Mouse (Mus musculus) heart, postnatal 4 days (tissue): ENCODE data around the gene Cox19. TPM values are rescaled to one million over a fixed set of nuclear protein-coding genes. Genes with fewer than 3 reads are reported as not detected.
A peak's percentile ranks its signal among the peaks of the same experiment; 100 is the strongest.

Experiments
- DNase-seq: peaks from one replicate; pipeline ENCODE4 v3.0.0; 2021
- total RNA-seq, 2 experiments: library from RNA; stranded (reverse); gene quantifications; 2 replicates each; pipeline ENCODE4 v1.2.3; 2021

Cox19 gene
- total RNA-seq, 2 experiments from 2014 or later, result 76.9 to 79.3 TPM

DNA sequence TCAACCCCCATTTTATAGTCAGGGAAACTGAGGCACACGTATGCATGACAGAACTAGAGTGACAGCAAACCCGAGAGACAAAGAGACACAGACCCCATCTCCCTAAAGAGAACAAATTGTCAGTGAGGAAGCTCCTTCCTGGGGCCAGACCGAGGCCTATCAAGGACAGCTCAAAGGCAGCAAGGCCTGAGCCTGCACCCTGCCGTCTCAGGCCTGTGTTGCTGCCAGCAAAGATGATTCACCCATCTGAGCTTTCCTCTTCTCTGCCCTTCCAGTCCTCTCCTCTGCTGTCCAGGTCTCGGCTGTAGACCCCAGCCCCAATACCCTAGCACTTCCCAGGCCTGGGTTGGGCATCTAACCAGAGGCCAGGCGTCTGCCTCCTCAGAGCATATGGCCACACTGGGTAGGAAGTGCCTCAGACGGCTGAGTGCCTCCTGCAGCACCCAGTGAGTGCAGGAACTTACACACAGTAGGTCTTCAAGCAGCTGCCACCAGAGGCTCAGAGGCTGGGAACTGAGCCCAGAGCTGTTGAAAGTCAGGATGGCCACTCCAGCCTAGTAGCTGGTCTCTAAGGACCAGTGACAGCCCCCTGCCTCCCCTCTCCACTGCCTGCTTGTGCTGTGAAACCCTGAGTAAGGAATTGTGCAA, 24.1 kb downstream of the Cox19 start:
- no peak for DNase-seq

- no peak for DNase-seq
Measured at GRCm38 (mm10) chr5:139326111-139326696, 25.0 kb downstream of the Cox19 start.

- DNase-seq, result peak; percentile 65
Measured at GRCm38 (mm10) chr5:139325395-139325966, 25.7 kb downstream of the Cox19 start, which contains the start of gene Adap1. Gene Adap1, minus strand, starts transcription at chr5:139325622.

DNA sequence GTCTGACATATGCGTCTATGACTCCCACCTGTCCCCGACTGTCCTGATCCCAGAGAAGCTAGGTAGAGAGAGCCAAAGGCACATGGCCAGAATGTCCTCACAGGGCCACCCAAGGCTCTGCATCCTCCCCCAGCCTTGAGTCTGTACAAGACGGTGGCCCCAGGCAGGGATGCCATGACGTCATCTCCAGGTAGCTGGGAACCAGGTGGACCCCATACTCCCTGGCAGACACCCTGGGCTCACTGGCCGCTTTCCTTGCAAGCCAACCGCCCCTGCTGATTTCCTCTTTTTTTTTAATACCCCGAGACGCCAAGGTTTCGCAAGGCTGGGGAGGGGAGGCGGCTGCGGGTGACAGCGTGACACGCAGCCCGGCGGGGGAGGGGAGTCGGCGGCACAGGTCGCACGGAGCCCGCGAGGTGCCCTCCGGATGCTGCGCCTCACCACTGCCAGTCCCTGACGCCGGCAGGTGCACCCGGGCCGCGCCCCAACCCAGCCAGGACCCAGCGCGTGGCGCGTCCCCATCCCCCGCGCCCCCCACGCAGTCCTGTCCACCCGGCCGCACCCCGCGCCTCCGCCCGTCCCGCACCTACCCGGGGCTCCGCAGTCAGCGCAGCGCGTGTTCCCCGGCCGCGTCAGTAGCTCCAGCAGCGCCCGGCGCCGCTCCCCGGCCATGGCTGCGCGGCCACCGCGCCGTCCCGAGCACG, 26.4 kb downstream of the Cox19 start:
- DNase-seq, result no peak

DNA sequence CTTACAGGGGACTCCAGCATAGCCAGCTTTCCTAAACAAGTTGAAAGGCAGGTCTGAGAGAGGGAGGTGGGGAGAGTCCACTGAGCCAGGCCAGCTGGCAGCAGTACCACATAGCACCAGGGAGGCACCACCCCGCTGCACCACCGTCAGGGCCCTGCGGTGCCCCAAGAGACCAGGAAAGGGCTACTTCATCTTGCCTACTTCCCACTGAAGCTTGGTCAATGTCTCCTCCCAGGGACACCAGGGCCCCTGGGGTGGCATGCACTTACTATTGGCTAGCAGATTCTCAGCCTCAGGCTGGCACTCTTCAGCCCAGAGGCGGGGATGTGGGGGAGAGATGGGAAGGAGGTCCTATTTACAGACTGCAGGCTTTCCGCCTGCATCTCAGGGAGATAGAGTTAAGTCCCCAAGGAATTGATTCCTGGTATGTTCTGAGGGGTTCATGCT, 27.1 kb downstream of the Cox19 start:
- DNase-seq, result no peak

DNA sequence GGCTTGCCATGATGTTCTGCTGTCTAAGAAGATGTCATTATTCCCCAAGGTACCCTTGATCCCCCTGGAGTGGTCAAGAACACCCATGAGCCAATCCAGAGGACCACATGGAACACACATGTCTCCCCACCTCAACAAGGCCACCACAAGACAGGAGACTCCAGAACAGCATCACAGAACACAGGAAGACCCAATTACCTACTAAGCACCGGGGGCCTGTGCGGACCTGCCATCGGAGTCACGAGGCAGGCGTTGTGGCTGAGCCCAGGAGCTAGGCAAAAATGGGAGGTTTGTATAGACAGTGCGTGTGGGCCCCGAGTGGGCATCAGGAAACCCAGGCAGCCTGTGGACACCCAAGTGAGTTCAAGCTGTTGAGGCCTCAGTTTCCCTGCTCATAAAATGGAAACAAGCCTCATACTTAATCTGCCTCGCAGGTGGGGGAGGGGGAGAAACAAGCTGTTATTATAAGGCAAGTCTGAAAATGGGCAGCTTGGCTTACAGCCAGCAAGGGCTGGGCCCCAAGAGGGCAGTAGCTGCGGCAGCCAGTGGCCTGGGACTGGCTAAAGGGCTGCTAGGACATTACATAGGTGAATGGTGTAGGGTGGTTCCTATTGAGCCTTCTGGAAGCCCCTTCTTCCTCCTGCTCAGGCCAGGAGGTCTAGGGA, 27.8 kb downstream of the Cox19 start:
- peak; percentile 36 for DNase-seq

- DNase-seq, result no peak
Measured at GRCm38 (mm10) chr5:139321331-139321730, 29.9 kb downstream of the Cox19 start.

DNA sequence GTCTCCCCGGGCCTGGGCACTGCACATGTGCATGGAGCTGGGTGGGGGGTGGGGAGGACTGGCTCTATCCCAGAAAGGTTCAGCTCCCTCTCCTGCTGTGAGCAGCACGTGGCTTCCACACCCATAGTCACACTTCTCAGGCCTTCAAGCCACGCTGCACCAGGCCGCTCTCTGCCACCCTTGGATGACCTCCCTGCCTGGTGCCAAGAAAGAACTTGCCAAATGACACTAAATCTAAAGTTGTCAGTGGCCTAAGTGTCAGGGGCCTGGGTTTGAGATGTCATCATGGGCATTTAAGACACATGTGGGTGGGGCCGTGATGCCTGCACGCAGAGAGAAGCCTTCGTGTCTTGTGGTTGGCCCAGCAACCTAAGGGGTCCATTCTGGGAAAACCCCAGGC, 30.8 kb downstream of the Cox19 start:
- no peak for DNase-seq

GRCm38 (mm10) chr5:139317751-139318504, 33.3 kb downstream of the Cox19 start:
- DNase-seq, result no peak

DNA sequence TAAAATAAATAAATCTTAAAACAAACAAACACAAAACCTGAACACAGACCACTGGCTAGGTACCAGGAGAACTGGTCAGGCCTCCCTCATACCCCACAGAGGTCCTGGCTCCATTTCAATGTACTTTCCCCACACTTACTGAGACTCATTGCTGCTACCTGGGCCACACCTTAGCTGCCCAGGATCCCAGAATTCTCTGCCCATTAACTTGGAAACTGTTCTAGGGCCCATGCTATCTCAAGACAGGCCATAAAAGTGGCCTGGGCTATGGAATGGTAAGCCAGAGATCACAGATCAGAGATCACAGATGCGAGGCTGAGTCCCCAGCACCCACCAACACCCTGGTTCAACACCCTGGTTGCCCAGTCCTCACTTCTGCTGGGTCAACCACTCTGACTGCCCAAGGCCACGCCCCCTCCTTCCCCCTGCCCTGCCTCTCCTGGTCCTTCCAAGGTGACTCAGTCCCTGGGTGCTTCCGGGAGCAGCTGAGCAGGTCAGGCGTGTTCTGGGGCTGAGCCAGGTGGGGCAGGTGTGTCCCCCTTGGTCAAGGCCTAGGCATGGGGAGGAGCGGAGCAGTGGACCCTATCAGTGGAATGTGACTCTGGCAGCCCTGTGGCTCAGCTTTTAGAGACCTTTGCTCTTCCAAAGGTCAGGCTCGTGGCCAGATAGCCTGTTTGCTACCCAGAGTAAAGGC, 34.1 kb downstream of the Cox19 start:
- DNase-seq, result no peak

DNA sequence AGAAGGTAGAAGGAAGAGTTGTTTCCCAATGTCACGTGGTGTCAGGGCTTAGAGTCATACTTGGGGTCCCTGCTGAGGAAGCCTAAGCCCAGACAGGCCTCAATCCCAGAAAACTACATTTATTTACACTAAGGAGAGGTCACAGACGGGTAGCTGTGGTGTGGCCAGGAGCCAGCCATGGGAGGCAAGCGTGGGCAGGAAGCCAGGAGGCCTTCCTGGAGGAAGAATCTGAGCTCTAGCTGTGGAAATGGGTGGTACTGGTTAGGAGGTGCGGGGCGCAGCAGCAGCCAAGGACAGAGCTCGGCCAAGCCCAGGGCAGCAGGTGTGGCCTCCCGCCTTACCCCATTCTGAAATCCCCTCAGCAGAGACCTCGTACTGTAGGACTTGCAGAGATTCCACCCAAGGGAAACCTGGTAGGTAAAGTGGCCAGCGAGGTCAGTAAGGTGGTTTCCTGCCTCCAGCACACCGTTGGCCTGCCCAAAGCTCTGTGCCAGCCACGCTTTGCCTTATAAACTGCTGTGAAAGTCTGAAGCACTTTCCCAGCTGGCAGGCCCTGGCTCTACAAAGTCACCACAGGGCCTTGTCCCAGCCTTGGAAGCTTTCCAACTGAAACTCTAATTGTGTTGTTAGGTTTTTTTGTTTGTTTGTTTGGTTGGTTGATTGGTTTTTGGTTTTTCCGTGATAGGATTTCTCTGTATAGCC, 36.1 kb downstream of the Cox19 start:
- no peak for DNase-seq

- DNase-seq, result no peak
Measured at GRCm38 (mm10) chr5:139313536-139313935, 37.7 kb downstream of the Cox19 start.

DNA sequence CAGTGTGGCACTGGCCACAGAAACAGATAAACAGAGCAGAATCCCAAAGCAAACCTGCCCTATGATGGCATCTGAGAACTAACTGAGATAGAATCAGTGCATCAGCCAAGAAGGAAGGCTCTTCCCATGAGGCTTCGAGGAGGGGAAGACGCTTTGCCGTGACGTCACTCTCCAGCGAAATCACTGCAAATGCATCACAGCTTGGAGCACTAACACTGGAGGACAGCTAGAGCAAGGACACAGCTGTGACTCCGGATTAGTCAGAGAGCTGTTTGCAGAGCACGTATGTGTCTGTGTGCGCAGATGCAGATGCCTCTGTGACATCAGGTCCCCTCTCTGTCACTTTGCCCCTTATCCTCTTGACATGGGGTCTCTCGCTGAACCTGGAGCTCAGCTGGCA, 39.4 kb downstream of the Cox19 start:
- DNase-seq, result no peak

- no peak for DNase-seq
Measured at GRCm38 (mm10) chr5:139310477-139310876, 40.7 kb downstream of the Cox19 start.

DNA sequence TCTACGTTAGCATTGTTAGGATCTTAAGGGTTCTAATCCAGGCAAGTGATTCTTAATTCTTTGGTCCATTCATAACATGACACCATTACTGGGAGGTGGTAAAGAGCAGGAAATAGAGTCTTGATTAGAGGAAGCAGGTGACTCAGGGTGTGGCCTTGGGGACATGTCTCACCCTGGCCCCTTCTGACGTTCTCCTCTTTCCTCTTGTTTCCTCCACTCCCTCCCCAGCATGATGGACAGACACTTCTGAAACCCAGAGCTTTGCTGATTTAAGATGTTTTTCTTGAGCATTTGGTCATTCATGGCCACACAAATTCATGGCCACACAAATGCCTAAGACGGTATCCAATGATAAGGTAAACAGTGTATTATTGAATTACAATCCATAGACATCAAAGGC, 41.3 kb downstream of the Cox19 start:
- no peak for DNase-seq

DNA sequence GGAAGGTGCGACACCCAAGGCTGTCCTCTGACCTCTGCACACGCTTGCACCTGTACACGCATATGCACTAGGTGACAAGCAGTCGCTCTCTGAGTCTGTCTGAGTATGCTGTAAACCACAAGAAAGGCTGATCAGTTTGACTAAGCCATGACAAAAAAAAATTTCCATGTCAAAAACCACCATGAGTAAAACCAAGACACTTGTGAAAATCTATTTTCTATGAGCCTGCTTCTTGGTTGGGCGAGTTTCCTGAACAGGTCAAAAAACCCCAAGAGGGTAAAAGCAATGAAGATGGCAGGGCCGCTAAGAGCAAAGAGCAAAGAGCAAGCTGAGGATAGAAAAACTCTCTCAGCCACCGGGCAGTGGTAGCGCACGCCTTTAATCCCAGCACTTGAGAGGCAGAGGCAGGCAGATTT, 47.6 kb downstream of the Cox19 start:
- DNase-seq, result no peak

DNA sequence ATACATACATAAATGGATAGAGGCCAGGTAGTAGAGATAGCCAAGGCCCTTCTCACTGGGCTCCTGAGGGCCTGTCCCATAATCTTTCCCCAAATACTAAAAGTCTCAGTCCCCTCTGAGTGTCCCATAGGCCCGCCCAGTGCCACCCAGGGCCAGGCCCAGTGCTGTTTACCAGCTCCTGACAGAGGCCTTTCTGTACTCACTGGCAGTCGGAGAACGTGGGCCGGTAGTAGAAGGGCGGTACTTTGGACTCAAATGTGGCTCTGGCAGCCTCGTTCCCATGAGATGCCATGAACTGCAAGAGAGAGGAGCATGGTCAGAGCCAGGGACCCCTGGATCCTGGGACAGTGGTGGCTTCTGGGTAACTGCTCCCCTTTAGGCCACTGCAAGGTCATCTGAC, 49.1 kb downstream of the Cox19 start:
- DNase-seq, result no peak

- no peak for DNase-seq
Measured at GRCm38 (mm10) chr5:139297745-139298144, 53.5 kb downstream of the Cox19 start.

DNA sequence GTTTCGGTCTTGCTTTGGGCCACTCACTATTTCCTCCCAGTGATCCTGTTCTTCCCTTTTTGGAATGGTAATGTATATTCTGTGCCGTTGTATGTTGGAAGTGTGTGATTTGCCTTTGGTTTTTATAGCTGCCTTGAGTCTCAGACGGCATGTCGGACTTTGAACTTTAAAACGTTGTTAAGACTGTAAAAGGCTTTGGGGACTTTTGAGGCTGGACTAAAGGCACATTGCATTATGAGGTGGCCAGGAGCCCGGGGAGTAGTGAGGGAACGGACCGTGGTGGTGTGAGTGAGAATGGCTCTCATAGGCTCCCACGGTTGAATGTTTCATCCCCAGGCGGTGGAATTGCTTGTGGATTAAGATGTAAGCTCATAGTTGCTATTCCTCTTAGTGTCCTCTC, 54.1 kb downstream of the Cox19 start:
- DNase-seq, result no peak

DNA sequence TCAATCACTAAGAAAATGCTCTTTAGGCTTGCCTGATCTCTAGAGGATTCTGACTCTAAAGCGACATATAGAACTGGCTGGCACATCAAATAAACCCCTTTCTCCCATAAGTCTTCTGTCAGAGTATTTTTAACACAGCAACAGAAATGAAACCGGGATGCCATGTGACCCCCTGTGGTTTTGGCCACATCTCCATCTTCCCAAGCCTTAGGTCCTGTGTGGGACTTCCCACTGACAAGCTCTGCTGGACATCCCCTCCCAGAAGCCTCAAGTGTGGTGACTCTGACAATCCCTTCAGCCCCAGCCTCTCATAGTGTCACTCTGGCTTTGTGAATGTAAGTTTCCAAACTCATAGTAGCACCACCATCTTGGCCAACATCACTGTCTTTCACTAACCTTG, 57.1 kb downstream of the Cox19 start:
- no peak for DNase-seq
